Mouse (Mus musculus) midbrain, embryonic 14.5 days (tissue): Measurements from ENCODE around the gene Npepps. TPM values are rescaled to one million over a fixed set of nuclear protein-coding genes. Genes with fewer than 3 reads are reported as not detected.

Experiments used
- ATAC-seq: fragments of 200-750 bp; cut with Nextera tagmentation; 2 replicates; pipeline ENCODE4 v1.8.0; 2017; ENCODE audit warnings: moderate number of reproducible peaks, moderate library complexity; ENCODE audit not compliant: low FRiP score, low TSS enrichment
- DNase-seq: peaks from one replicate; pipeline ENCODE4 v3.0.0-alpha.2; 2015
- H3K27ac ChIP-seq: fragments of 300-500 bp; sonication (generic); replicated peaks from 2 replicates; pipeline ENCODE4 v1.5.1; 2014; ENCODE audit warnings: mild to moderate bottlenecking, low read depth, low read length, moderate library complexity
- H3K27me3 ChIP-seq: fragments of 300-500 bp; sonication (generic); 2 replicates; pipeline ENCODE4 v1.6.1; 2014; ENCODE audit warnings: low read length, control low read depth, mixed read lengths; ENCODE audit not compliant: control insufficient read depth, insufficient read depth
- H3K36me3 ChIP-seq: fragments of 300-500 bp; sonication (generic); 2 replicates; pipeline ENCODE4 v1.6.1; 2014; ENCODE audit warnings: low read length, control low read depth; ENCODE audit not compliant: control insufficient read depth, insufficient read depth
- H3K4me1 ChIP-seq: fragments of 300-500 bp; sonication (generic); 2 replicates; pipeline ENCODE4 v1.6.1; 2014; ENCODE audit warnings: mild to moderate bottlenecking, antibody characterized with exemption, low read length, control low read depth; ENCODE audit not compliant: control insufficient read depth, insufficient read depth
- H3K4me2 ChIP-seq: fragments of 300-500 bp; sonication (generic); 2 replicates; pipeline ENCODE4 v1.6.1; 2014; ENCODE audit warnings: mild to moderate bottlenecking, low read length, moderate library complexity
- H3K4me3 ChIP-seq: fragments of 300-500 bp; sonication (generic); replicated peaks from 2 replicates; pipeline ENCODE4 v1.5.1; 2014; ENCODE audit warnings: low read depth, low read length
- H3K9ac ChIP-seq: fragments of 300-500 bp; sonication (generic); replicated peaks from 2 replicates; pipeline ENCODE4 v1.6.1; 2014; ENCODE audit warnings: mild to moderate bottlenecking, low read length, moderate library complexity
- H3K9me3 ChIP-seq: fragments of 300-500 bp; sonication (generic); 2 replicates; pipeline ENCODE4 v1.6.1; 2016; ENCODE audit warnings: low read length, control low read depth, mixed read lengths; ENCODE audit not compliant: control insufficient read depth
- WGBS: fragments of 180-500 bp; shearing (Covaris S2); extraction: QIAGEN DNeasy Blood & Tissue Kit; methylation state at CpG from one replicate; pipeline ENCODE4 v1.1.7; 2014; 5-methylcytosine and 5-hydroxymethylcytosine counted together
- polyA plus RNA-seq: library from polyadenylated mRNA; unstranded; fragments of >200 nt; fragmentation: Nextera tagmentation; extraction: Ambion mirVana; gene quantifications from 2 replicates; pipeline ENCODE4 v1.2.1, GENCODE M21; 2014

Npepps gene
- polyA plus RNA-seq, 1 experiment from 2014 or later = 135 TPM

GRCm38 (mm10) chr11:97229396-97229795 is 51.0 kb downstream of the Npepps start:
- H3K9me3 ChIP-seq = no peaks in the 10 kb centered on the region
- no peaks in the 10 kb centered on the region for H3K27me3 ChIP-seq
- WGBS = 97% methylated on average over 2 of the region's 2 CpGs
- H3K9ac ChIP-seq = no peak overlapping the region
- no peak overlapping the region for H3K27ac ChIP-seq
- no peak for ATAC-seq
- H3K4me2 ChIP-seq = no peak overlapping the region
- H3K36me3 ChIP-seq = peaks cover 88% of the 10 kb centered on the region
- H3K4me1 ChIP-seq = no peaks in the 10 kb centered on the region
- no peak overlapping the region for H3K4me3 ChIP-seq
- no peak for DNase-seq

GRCm38 (mm10) chr11:97228985-97229384 is 51.5 kb downstream of the Npepps start:
- H3K4me1 ChIP-seq = no peaks in the 10 kb centered on the region
- DNase-seq = no peak
- WGBS = 94% methylated on average over 7 of the region's 7 CpGs

GRCm38 (mm10) chr11:97226131-97226530 is 54.3 kb downstream of the Npepps start:
- H3K9ac ChIP-seq = no peak overlapping the region
- no peak overlapping the region for H3K27ac ChIP-seq
- no peaks in the 10 kb centered on the region for H3K27me3 ChIP-seq
- no peak overlapping the region for H3K4me2 ChIP-seq
- no peak for ATAC-seq
- no peaks in the 10 kb centered on the region for H3K9me3 ChIP-seq
- no peaks in the 10 kb centered on the region for H3K4me1 ChIP-seq
- 97% methylated on average over 1 of the region's 1 CpGs for WGBS
- no peak for DNase-seq
- H3K36me3 ChIP-seq = peaks cover 79% of the 10 kb centered on the region
- no peak overlapping the region for H3K4me3 ChIP-seq

More at GRCm38 (mm10) chr11:97228985-97229384, 51.5 kb downstream of the Npepps start:
- no peak for ATAC-seq
- Histone ChIP-seq H3K9ac (no peak overlapping the region), H3K9me3 (no peaks in the 10 kb centered on the region), H3K27me3 (no peaks in the 10 kb centered on the region), H3K27ac (no peak overlapping the region), H3K4me3 (no peak overlapping the region), H3K4me2 (no peak overlapping the region), H3K36me3 (peaks cover 85% of the 10 kb centered on the region)

- WGBS = 34% methylated on average over 3 of the region's 3 CpGs
- Histone ChIP-seq H3K4me3 (no peak overlapping the region), H3K27me3 (no peaks in the 10 kb centered on the region), H3K9me3 (no peaks in the 10 kb centered on the region), H3K4me1 (no peaks in the 10 kb centered on the region), H3K4me2 (no peak overlapping the region), H3K36me3 (peaks cover 80% of the 10 kb centered on the region), H3K27ac (no peak overlapping the region), H3K9ac (no peak overlapping the region)
- no peak for DNase-seq
- ATAC-seq = no peak
These were observed 57.0 kb downstream of the Npepps start for GRCm38 (mm10) chr11:97223485-97223884.

GRCm38 (mm10) chr11:97221611-97222010 is 58.8 kb downstream of the Npepps start:
- Histone ChIP-seq H3K4me2 (no peak overlapping the region), H3K4me1 (no peaks in the 10 kb centered on the region), H3K4me3 (no peak overlapping the region), H3K27me3 (no peaks in the 10 kb centered on the region), H3K27ac (no peak overlapping the region), H3K36me3 (peaks cover 82% of the 10 kb centered on the region), H3K9ac (no peak overlapping the region), H3K9me3 (no peaks in the 10 kb centered on the region)
- WGBS = 97% methylated on average over 2 of the region's 2 CpGs
- DNase-seq (no peak), ATAC-seq (no peak)

GRCm38 (mm10) chr11:97220211-97220610 is 60.2 kb downstream of the Npepps start:
- H3K27me3 ChIP-seq = no peaks in the 10 kb centered on the region
- no peaks in the 10 kb centered on the region for H3K9me3 ChIP-seq
- no peak for ATAC-seq
- H3K4me3 ChIP-seq = no peak overlapping the region
- no peak overlapping the region for H3K4me2 ChIP-seq
- peaks cover 86% of the 10 kb centered on the region for H3K36me3 ChIP-seq
- no peak overlapping the region for H3K27ac ChIP-seq
- H3K9ac ChIP-seq = no peak overlapping the region
- DNase-seq = no peak
- no peaks in the 10 kb centered on the region for H3K4me1 ChIP-seq
- WGBS = 91% methylated on average over 3 of the region's 3 CpGs

- H3K36me3 ChIP-seq = peaks cover 97% of the 10 kb centered on the region
- no peak overlapping the region for H3K4me2 ChIP-seq
- H3K9ac ChIP-seq = no peak overlapping the region
- DNase-seq = no peak
- no peak overlapping the region for H3K4me3 ChIP-seq
- no peaks in the 10 kb centered on the region for H3K27me3 ChIP-seq
- WGBS = 92% methylated on average over 5 of the region's 5 CpGs
- ATAC-seq = no peak
- H3K9me3 ChIP-seq = no peaks in the 10 kb centered on the region
- no peaks in the 10 kb centered on the region for H3K4me1 ChIP-seq
- H3K27ac ChIP-seq = no peak overlapping the region
These were observed 66.0 kb downstream of the Npepps start for GRCm38 (mm10) chr11:97214411-97214810.

GRCm38 (mm10) chr11:97210728-97211400 is 69.6 kb downstream of the Npepps start:
- Histone ChIP-seq H3K9ac (no peak overlapping the region), H3K27ac (no peak overlapping the region), H3K4me1 (no peaks in the 10 kb centered on the region), H3K4me2 (no peak overlapping the region), H3K27me3 (no peaks in the 10 kb centered on the region), H3K36me3 (peaks cover 91% of the 10 kb centered on the region), H3K9me3 (no peaks in the 10 kb centered on the region), H3K4me3 (no peak overlapping the region)
- DNase-seq = no peak
- 96% methylated on average over 9 of the region's 9 CpGs for WGBS
- no peak for ATAC-seq

GRCm38 (mm10) chr11:97207011-97207422 is 73.4 kb downstream of the Npepps start:
- Histone ChIP-seq H3K36me3 (peaks cover 58% of the 10 kb centered on the region), H3K9me3 (no peaks in the 10 kb centered on the region)
- no peak for ATAC-seq

More at GRCm38 (mm10) chr11:97207011-97207422, 73.4 kb downstream of the Npepps start:
- no peak overlapping the region for H3K4me2 ChIP-seq
- no peak overlapping the region for H3K27ac ChIP-seq
- no peaks in the 10 kb centered on the region for H3K27me3 ChIP-seq
- DNase-seq = no peak
- WGBS = 87% methylated on average over 8 of the region's 8 CpGs
- H3K4me1 ChIP-seq = no peaks in the 10 kb centered on the region
- H3K4me3 ChIP-seq = no peak overlapping the region
- H3K9ac ChIP-seq = no peak overlapping the region
